Mouse (Mus musculus) liver, postnatal 0 days (tissue): ENCODE results near the gene Slc35e4.

Source experiments
- CTCF ChIP-seq: sonication (generic); IDR thresholded peaks from 2 replicates; pipeline ENCODE4 v1.5.1; 2016; ENCODE audit warnings: antibody characterized with exemption, low read depth
- EP300 ChIP-seq: IDR thresholded peaks from 2 replicates; pipeline ENCODE4 v1.6.1; 2016; ENCODE audit warnings: antibody characterized with exemption, low read depth, mild to moderate bottlenecking

DNA sequence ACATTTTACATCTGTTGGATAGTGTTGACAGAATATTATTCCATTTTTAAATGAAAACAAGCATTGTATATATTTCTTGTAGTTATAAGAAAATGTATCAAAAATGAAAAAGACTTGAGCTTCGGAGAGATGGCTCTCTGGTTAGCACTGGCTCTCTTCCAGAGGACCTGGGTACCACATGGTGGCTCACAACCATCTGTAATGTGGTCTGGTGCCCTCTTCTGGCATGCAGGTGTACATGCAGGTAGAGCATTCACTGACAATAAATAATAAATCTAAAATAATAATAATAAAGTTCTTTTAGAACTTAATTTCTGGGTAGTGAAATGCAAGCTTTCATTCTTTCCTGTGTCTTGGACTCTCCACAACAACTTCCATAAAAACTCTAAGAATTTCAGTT lies 4.3 kb upstream of the Slc35e4 start:
- TF ChIP-seq CTCF (peak; percentile 56), EP300 (no peak)
